Mouse (Mus musculus) cerebellum, postnatal 25 days (tissue): ENCODE data around the gene Lypd6.
A peak's percentile ranks its signal among the peaks of the same experiment; 100 is the strongest.

Experiments used
- DNase-seq, 2 experiments: peaks; one replicate each; pipeline ENCODE4 v3.0.0; 2021; ENCODE audit warnings: mixed read lengths in 2 of 2

Lypd6 gene

DNA sequence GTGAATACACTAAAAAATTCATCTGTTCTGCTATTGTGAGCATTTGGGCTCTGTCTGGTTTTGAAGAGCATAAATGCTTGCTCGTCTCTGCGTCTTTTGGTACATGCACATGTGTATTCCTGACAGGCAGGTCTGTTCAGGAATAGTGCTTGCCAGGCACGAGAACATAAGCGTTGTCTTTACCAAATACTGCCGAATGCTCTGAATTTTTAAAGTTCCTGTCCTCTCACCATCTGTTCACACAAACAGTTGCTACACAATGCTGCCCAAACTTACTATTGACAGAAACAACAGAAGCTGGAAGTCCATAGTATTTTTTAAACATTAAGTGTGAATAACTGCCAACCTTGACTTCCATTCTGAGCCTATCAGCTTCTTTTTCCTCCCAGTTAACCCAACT is 112.9 kb downstream of the Lypd6 start:
- DNase-seq: no peak

DNA sequence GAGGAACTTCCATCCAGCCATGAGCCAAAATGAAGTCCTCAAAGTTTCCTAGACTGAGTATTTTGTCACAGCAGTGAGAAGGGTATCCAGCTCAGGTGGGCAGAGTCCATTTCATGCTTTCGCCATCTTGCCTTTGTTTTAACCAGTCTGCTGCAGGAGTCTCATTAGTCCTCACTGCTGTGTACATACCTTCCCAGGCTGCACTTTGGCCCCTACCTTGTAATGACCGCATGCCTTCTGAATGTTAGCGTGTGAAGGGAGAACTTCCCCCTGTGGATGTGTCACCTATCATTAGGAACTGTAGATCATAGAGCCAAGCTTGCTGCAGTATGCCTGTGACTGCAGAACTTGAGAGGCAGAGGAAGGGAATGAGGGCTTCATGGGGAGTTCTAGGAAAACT is 114.2 kb downstream of the Lypd6 start:
- no peak for DNase-seq

DNA sequence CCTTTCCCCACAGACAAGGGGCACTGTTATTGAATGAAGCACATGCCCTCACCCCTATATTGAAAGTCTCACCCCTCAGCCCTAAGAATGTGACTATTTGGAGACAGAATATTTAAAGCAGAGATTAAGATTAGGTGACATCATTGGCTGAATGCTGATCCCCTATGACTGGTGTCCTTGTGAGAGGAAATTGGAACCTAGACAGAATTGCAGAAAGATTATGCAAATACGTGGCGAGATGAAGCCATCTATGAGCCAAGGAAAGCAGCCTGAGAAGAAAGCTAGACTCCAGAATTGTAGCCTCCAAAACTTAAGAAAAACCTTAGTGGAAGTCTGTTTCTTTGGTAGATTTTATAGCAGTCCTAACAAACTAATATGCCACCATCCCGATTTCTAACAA is 115.1 kb downstream of the Lypd6 start:
- DNase-seq: no peak

DNA sequence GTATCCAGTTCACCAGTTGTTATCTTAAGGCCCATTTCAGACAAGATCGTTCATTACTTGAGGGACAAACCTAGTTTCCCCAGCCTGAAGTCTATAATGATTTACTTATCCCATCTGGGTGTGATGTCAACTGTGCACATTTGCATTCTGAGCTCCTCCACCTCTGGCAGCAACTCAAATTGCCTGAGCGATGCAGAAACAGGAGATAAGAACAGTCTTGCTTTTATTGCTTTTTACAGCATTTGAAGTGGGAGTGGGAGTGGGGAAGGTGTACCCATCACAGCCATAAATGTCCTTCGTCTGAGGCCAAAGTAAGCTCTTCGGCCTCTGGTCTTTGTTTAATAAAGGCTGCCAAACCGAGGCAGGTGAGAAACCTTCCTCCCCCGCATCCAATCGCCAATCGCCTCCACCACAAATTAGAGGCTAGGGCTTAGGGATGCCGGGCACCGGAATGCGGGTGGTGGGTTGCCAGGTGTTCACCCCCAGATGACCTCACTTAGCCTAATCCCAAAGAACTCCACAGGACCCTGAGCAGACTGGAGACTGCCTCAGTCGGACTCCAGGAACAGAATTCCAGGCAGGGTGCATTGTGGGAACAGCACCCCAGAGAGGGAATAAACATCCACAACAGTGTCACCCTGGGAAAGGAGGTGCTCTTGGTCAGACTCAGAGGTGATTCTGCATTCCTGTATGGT is 120.6 kb downstream of the Lypd6 start:
- no peak for DNase-seq

DNA sequence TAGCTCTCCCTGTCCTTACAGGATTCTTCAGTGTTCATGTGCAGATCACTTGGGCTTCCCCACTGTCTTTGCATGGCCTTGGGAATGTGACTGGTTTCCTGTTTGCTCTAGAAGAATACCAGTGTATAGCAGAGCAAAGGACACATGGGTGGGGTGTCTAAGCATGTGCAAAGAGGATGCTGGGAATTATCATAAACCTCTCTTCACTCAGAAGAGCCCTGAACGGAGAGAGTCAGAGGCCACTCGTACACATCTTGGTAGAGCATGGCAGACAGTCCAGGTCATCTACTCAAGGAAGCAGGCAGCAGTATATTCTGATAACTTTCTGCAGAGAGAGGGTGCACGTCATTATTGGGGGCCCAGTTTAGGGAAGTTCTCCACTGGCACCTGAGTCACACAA is 122.6 kb downstream of the Lypd6 start:
- no peak for DNase-seq

DNA sequence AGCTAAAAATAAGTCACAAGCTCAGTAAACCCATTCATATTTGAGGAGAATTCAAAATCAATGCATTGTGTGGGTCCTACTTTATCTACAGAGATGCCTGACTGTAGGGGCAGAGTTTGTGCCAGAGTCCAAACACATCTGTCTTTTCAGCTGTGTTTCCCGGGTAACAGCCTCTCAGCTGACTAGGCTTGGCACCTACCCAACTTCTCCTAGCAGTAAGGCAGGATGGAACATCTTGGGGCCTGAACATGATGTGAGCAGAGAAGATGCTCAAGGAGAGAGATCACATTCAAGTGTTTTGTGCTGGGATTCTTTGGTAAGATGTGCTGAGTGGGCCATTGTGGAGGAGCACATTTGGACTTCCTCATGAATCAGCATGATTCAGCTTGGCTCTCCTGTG is 130.5 kb downstream of the Lypd6 start:
- no peak for DNase-seq

DNA sequence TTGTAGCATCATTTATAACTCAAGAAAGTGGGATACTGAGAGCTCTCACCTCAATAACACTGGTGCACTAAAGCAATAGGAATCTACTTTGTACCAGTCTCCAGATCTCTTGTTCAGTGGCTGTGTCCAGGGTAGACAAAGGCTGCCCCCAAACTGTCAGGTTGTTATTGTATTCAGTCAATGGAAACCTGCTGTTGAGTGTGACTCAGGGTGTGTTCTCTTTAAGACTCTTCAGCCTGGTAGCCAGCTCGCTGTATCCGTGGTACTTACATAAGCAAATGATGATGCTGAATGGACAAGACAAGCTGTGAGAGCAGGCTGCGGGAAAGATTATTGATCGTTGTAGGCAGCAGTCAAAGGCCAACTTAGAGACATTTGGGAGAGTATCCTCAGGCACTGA is 131.6 kb downstream of the Lypd6 start:
- no peak for DNase-seq

DNA sequence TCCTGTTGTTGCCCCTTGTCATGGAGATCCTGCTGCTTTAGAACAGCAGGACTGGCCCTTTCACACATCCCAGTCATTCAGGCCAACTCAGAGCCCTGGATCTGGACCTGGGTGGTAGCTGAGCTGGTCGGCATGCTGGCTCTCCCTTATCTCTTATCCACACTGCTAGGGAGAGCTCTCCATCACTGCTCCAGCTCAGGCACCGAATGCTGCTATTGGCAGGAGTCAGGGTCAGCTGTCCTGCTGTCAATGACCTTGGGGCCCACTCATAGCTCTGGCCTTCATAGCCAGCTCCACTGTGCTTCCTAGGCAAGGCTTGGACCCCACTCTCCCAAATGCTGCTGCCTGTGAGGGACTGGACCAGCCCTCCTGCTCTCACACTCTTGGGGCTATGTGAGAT is 134.3 kb downstream of the Lypd6 start:
- DNase-seq: no peak

DNA sequence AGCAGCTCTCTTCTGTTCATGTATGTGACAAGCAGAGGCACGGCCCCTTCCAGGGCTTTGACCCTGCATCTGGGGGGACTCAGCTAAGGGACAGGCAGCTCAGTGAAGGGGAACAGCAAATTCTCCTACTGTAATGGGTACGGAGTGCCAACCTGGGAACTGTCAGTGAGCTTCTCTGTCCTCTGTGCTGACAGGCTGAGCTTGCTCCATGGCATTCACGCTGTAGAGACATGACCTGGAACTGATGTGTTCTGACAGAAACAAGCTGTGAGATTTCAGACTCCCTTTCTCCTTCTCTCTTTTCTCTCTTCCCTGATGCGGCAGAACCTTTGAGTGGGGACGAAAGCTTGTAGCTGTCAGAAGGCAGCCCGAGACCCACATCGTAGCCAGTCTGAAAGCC is 154.3 kb downstream of the Lypd6 start:
- DNase-seq: peak; percentile 13 to 19

DNA sequence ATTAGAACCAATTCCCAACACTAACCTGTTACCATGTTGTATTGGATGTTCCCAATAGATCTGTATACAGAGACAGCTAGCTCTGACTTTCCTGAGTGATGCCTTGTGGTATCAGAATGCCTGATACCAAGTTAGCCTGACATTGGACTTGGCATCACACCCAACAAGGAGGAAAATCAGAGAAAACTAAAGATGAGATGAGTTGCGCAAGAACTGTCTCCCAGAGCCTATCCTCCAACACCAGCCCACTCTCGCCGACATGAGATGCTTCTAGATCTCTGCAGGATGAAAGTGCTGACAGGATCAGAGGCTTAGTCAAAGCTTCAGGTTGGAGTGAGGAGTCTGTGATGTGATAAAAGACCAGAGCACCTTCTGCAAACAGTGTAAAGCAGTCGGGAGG is 158.8 kb downstream of the Lypd6 start:
- no peak for DNase-seq

DNA sequence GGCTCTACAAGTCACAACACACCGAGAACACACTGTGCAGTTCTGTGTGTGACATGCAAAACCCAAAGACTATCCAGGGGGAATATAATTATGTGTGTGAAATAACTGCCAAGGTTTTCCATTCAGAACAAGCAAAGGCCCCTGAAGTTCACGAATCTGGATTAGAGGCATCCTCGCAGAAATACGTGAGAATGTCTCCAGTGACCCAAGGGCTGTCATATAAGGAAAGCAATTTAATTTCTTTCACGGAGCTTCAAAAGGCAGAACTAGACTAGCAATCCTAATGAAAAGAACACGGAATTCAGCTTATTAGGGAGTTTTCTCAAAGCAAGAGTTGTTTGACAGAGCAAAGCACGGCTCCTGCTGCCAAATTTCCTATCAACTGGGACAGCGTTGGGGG is 167.3 kb downstream of the Lypd6 start:
- DNase-seq: no peak
